Mouse (Mus musculus) stomach, postnatal 0 days (tissue): ENCODE measurements around the gene Fbxl2. TPM values are rescaled to one million over a fixed set of nuclear protein-coding genes. Genes with fewer than 3 reads are reported as not detected.

ENCODE experiments used
- ATAC-seq: fragments of 200-750 bp; cut with Nextera tagmentation; 2 replicates; pipeline ENCODE4 v1.8.0; 2017; ENCODE audit not compliant: low FRiP score, low TSS enrichment
- DNase-seq: peaks from one replicate; pipeline ENCODE4 v3.0.0-alpha.2; 2016; ENCODE audit warnings: low spot score
- H3K27ac ChIP-seq: fragments of 300-500 bp; sonication (generic); replicated peaks from 2 replicates; pipeline ENCODE4 v1.5.1; 2014; ENCODE audit warnings: mild to moderate bottlenecking, control low read depth
- H3K27me3 ChIP-seq: fragments of 300-500 bp; sonication (generic); 2 replicates; pipeline ENCODE4 v1.6.1; 2014; ENCODE audit warnings: low read length; ENCODE audit not compliant: control insufficient read depth, insufficient read depth
- H3K36me3 ChIP-seq: fragments of 300-500 bp; sonication (generic); 2 replicates; pipeline ENCODE4 v1.6.1; 2014; ENCODE audit warnings: low read length, mixed read lengths; ENCODE audit not compliant: control insufficient read depth, insufficient read depth
- H3K4me1 ChIP-seq: fragments of 300-500 bp; sonication (generic); replicated peaks from 2 replicates; pipeline ENCODE4 v1.6.1; 2014; ENCODE audit warnings: antibody characterized with exemption; ENCODE audit not compliant: control insufficient read depth, insufficient read depth
- H3K4me2 ChIP-seq: fragments of 300-500 bp; sonication (generic); replicated peaks from 2 replicates; pipeline ENCODE4 v1.6.1; 2014; ENCODE audit warnings: low read depth, mild to moderate bottlenecking, control low read depth, moderate library complexity
- H3K4me3 ChIP-seq: fragments of 300-500 bp; sonication (generic); 2 replicates; pipeline ENCODE4 v1.5.1; 2014; ENCODE audit warnings: low read depth, low read length, control low read depth
- H3K9ac ChIP-seq: fragments of 300-500 bp; sonication (generic); 2 replicates; pipeline ENCODE4 v1.6.1; 2014; ENCODE audit warnings: mild to moderate bottlenecking, low read length, control low read depth, mixed read lengths
- H3K9me3 ChIP-seq: fragments of 300-500 bp; sonication (generic); 2 replicates; pipeline ENCODE4 v1.6.1; 2016; ENCODE audit warnings: low read length; ENCODE audit not compliant: control insufficient read depth
- CTCF ChIP-seq: IDR thresholded peaks from 2 replicates; pipeline ENCODE4 v1.5.1; 2016; ENCODE audit warnings: antibody characterized with exemption, low read depth, mild to moderate bottlenecking, moderate library complexity
- EP300 ChIP-seq: optimal IDR thresholded peaks from 2 replicates; pipeline ENCODE3; 2016; ENCODE audit warnings: antibody characterized with exemption
- WGBS: fragments of 180-500 bp; shearing (Covaris S2); extraction: QIAGEN DNeasy Blood & Tissue Kit; methylation state at CpG from one replicate; pipeline ENCODE4 v1.1.7; 2014; 5-methylcytosine and 5-hydroxymethylcytosine counted together
- polyA plus RNA-seq: library from polyadenylated mRNA; unstranded; fragments of >200 nt; fragmentation: Nextera tagmentation; extraction: Ambion mirVana; gene quantifications from 2 replicates; pipeline ENCODE4 v1.2.1, GENCODE M21; 2015

Gene Fbxl2
- polyA plus RNA-seq, 1 experiment from 2014 or later: 0.90 TPM

DNA sequence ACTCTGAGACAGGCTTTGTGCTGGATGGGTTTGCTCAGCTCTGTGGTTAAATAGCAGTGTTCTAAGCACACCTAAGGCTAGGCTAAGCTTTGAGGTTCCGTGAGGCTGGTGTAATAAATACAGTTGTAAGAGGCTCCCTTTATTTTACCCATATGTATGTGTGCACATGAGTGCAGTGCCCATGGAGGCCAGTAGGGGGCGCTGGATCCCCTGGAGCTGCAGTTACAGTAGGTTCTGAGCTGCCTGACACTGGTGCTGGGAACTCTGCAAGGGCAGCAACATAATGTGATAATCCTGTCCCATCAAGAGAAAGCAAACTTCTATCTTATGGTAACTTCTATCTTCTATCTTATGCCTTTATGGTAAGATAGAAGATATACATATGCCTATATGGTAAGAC lies 47.7 kb downstream of the Fbxl2 start:
- TF ChIP-seq EP300 (no peak), CTCF (peak; percentile 38)
- no peak for DNase-seq
- 71% methylated on average over 2 of the region's 2 CpGs for WGBS
- Histone ChIP-seq H3K4me1 (no peaks in the 10 kb centered on the region), H3K4me3 (no peak overlapping the region), H3K36me3 (no peaks in the 10 kb centered on the region), H3K27me3 (no peaks in the 10 kb centered on the region), H3K27ac (no peak overlapping the region), H3K9ac (no peak overlapping the region), H3K4me2 (no peak overlapping the region), H3K9me3 (no peaks in the 10 kb centered on the region)
- ATAC-seq: no peak

DNA sequence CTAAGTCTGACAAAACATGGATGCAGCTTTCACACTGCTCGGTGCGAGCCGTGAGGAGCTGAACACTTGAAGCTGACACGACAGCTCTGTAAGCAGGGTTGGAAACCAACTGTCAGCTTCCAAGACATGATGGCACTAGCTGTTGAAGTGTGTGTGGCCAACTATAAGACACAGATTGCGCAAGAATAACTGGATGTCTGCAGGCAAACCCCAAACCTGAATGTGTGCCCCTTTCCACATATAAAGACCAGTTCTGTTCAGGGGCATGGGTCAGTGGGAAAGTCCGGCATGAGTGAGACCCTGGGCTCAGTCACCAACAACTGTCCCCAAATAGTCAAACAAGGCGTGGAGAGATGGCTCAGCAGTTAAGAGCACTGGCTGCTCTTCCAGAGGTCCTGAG lies 53.2 kb downstream of the Fbxl2 start:
- WGBS: 90% methylated on average over 7 of the region's 7 CpGs
- no peak overlapping the region for H3K27ac ChIP-seq
- no peaks in the 10 kb centered on the region for H3K4me1 ChIP-seq
- TF ChIP-seq CTCF (no peak), EP300 (no peak)
- H3K9me3 ChIP-seq: no peaks in the 10 kb centered on the region
- DNase-seq: no peak
- no peak overlapping the region for H3K9ac ChIP-seq
- H3K4me3 ChIP-seq: no peak overlapping the region
- ATAC-seq: no peak
- no peaks in the 10 kb centered on the region for H3K36me3 ChIP-seq
- no peak overlapping the region for H3K4me2 ChIP-seq
- H3K27me3 ChIP-seq: no peaks in the 10 kb centered on the region

DNA sequence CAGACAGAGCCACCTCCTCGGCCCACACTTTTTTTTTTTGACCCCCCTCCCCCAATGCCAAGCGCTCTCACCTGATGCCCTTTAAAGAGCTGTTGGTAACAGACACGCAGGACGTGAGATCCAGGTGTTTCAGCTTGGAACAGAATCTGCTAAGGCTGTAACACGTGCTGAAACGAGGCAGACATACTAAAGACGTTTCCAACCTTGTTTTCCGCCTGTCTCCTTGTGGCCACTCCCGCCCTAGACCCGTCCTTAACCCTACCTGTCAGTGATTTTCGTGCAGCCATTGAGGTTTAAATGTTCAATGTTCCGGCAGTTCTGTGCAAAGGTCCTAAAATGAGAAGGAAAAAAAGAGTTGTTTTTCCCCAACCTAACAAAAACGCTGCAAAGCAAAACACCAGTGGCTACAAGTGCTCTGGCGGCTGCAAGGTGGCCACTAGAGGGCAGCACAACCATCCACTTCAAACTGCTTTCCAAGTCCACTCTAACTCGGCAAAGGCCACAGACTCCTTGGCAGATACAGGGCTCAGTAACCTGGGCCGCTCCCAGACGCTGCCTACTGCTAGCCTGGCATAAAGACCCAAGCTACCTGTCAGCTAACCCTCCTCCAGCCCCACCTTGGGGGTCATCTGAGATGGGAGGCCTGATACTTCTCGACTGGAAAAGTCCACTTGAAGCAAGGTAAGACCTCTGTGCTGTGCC lies 55.3 kb downstream of the Fbxl2 start:
- 20% methylated on average over 18 of the region's 18 CpGs for WGBS
- no peak overlapping the region for H3K27ac ChIP-seq
- no peaks in the 10 kb centered on the region for H3K4me1 ChIP-seq
- H3K4me3 ChIP-seq: 0 out of 2 replicates have a peak overlapping the region, but pooled peaks have one; percentile 4
- no peaks in the 10 kb centered on the region for H3K9me3 ChIP-seq
- peak overlapping the region; percentile 51 for H3K4me2 ChIP-seq
- no peaks in the 10 kb centered on the region for H3K36me3 ChIP-seq
- ATAC-seq (peak; percentile 78), DNase-seq (peak; percentile 89)
- no peaks in the 10 kb centered on the region for H3K27me3 ChIP-seq
- H3K9ac ChIP-seq: peak overlapping the region; percentile 23; the same call in 1 of the 2 replicates
- TF ChIP-seq CTCF (peak; percentile 92), EP300 (no peak)

DNA sequence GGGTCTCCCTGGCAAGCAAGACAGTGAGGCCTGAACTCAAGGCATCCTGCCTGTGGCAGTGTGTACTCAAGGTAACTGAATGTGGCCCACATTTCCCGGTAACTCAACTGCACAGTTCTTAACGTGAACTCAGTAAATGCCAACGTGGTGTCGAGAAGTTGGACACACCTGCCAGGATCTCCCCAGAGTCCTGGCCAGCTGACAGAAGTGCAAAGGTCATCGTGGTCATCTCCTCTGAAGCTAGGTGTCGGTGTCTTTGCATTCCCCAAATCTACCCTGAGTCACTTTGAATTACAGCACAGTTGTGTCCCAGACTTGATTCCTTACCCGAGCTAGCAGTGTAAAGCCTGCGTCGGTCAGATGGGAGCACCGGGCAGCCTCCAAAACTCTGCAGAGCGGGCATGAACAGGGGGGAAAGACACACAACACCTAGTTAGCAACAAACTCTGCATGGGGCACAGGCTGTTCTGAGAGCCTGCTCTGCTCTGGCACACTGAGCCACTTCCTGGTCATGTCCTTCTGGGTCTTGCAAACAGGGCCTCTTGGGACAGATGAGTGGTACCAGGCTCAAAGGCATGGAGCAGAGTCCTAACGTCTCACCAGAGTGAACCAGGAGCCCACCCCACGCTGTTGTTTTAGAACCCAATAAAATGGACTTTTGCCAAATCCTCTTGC lies 60.9 kb downstream of the Fbxl2 start:
- H3K27me3 ChIP-seq: no peaks in the 10 kb centered on the region
- H3K27ac ChIP-seq: no peak overlapping the region
- 78% methylated on average over 13 of the region's 13 CpGs for WGBS
- no peak overlapping the region for H3K9ac ChIP-seq
- no peak overlapping the region for H3K4me3 ChIP-seq
- DNase-seq (no peak), ATAC-seq (no peak)
- TF ChIP-seq CTCF (no peak), EP300 (no peak)
- no peaks in the 10 kb centered on the region for H3K36me3 ChIP-seq
- no peaks in the 10 kb centered on the region for H3K4me1 ChIP-seq
- H3K4me2 ChIP-seq: no peak overlapping the region
- no peaks in the 10 kb centered on the region for H3K9me3 ChIP-seq

DNA sequence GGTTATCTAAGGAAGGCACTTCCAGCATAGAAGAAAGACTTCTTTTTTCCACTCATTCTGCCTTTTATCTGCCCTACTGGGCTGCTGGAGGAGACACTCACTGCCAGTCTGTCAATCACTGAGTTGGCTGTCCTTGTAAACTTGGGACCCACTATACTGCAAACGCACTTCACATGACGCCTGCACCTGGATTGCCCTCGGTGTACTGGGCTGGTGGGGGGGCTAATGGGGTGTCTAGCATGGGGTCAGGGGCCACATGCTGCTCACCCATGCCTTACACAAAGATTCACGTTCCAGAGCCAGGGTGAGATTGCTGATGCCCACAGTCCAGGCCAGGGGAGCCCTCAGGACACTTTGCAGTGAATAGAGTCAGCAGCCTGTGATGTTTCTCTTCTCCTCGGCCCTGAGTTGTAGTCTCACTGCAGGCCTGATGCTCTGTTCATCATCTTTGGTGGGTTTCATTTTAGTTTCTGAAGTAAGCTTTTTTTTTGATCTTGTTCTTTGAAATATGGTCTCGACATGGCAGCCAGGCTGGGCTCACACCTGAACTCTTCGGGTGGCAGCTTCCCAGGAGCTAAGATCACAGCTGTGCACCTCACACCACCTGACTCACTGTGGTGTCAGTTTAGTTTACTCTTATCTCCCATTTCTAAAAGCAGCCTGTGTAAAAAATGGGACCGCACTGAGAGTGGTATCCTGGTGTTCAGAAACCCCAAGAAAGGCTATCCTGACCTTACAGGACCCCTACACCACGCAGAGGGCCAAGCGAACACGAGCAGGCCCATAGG lies 62.9 kb downstream of the Fbxl2 start:
- 67% methylated on average over 11 of the region's 11 CpGs for WGBS
- Histone ChIP-seq H3K9ac (no peak overlapping the region), H3K27me3 (no peaks in the 10 kb centered on the region), H3K27ac (no peak overlapping the region), H3K36me3 (0 out of 2 replicates have a peak, but pooled peaks cover 5% of the 10 kb centered on the region), H3K4me3 (no peak overlapping the region), H3K9me3 (no peaks in the 10 kb centered on the region), H3K4me1 (no peaks in the 10 kb centered on the region), H3K4me2 (no peak overlapping the region)
- no peak for TF ChIP-seq CTCF
- TF ChIP-seq EP300: no peak
- ATAC-seq (no peak), DNase-seq (no peak)

DNA sequence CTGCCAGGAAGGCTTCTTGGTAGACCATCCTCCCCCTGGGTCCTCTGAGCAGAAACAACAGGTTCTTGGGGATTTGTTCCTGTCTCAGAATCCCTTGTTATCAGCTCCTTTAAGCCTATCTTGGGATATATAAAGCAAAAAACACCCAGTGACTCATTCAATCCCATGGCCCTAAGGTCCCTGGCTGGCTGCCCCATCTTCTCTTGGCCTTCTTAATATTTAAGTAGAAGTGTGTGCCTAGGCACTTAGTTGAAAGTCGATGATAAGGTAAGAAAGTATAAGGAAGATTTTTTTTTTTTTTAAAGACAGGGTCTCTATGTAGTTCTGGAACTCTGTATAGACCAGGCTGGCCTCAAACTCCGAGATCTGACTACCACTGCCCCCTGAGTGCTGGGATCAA lies 63.5 kb downstream of the Fbxl2 start:
- H3K9ac ChIP-seq: no peak overlapping the region
- ATAC-seq (no peak), DNase-seq (no peak)
- TF ChIP-seq CTCF: no peak
- no peak for TF ChIP-seq EP300
- H3K4me3 ChIP-seq: no peak overlapping the region
- H3K27ac ChIP-seq: no peak overlapping the region
- no peaks in the 10 kb centered on the region for H3K27me3 ChIP-seq
- no peaks in the 10 kb centered on the region for H3K4me1 ChIP-seq
- no peaks in the 10 kb centered on the region for H3K9me3 ChIP-seq
- H3K36me3 ChIP-seq: 0 out of 2 replicates have a peak, but pooled peaks cover 5% of the 10 kb centered on the region
- 81% methylated on average over 2 of the region's 2 CpGs for WGBS
- no peak overlapping the region for H3K4me2 ChIP-seq
